Mouse (Mus musculus) hindbrain, embryonic 15.5 days (tissue): ENCODE results near the gene Acadvl. TPM values are rescaled to one million over a fixed set of nuclear protein-coding genes. Genes with fewer than 3 reads are reported as not detected.

Experiments
- ATAC-seq: fragments of 200-750 bp; cut with Nextera tagmentation; 2 replicates; pipeline ENCODE4 v1.8.0; 2017; ENCODE audit warnings: low read depth, moderate number of reproducible peaks, moderate TSS enrichment; ENCODE audit not compliant: low FRiP score
- H3K27ac ChIP-seq: fragments of 300-500 bp; sonication (generic); replicated peaks from 2 replicates; pipeline ENCODE4 v1.5.1; 2015; ENCODE audit warnings: mild to moderate bottlenecking, inconsistent platforms
- H3K27me3 ChIP-seq: fragments of 300-500 bp; sonication (generic); 2 replicates; pipeline ENCODE4 v1.6.1; 2015; ENCODE audit warnings: control low read depth, inconsistent platforms
- H3K36me3 ChIP-seq: fragments of 300-500 bp; sonication (generic); 2 replicates; pipeline ENCODE4 v1.6.1; 2015; ENCODE audit warnings: control low read depth, inconsistent platforms
- H3K4me1 ChIP-seq: fragments of 300-500 bp; sonication (generic); replicated peaks from 2 replicates; pipeline ENCODE4 v1.6.1; 2015; ENCODE audit warnings: control low read depth, inconsistent platforms
- H3K4me2 ChIP-seq: fragments of 300-500 bp; sonication (generic); 2 replicates; pipeline ENCODE4 v1.6.1; 2015; ENCODE audit warnings: moderate library complexity, mild to moderate bottlenecking, inconsistent platforms
- H3K4me3 ChIP-seq: fragments of 300-500 bp; sonication (generic); 2 replicates; pipeline ENCODE4 v1.5.1; 2015; ENCODE audit warnings: mild to moderate bottlenecking, inconsistent platforms
- H3K9ac ChIP-seq: fragments of 300-500 bp; sonication (generic); 2 replicates; pipeline ENCODE4 v1.6.1; 2015; ENCODE audit warnings: inconsistent platforms
- H3K9me3 ChIP-seq: fragments of 300-500 bp; sonication (generic); 2 replicates; pipeline ENCODE4 v1.6.1; 2016; ENCODE audit warnings: control low read depth, inconsistent platforms
- WGBS: fragments of 180-500 bp; shearing (Covaris S2); methylation state at CpG from one replicate; pipeline ENCODE4 v1.1.7; 2015; 5-methylcytosine and 5-hydroxymethylcytosine counted together
- microRNA counts: library from miRNA; unstranded; fragments of <30 nt; microRNA quantifications from one replicate; lab custom pipeline; 2016
- microRNA-seq: library from miRNA; unstranded; fragments of <30 nt; microRNA quantifications from one replicate; pipeline ENCODE4, GENCODE M21; 2016
- polyA plus RNA-seq: library from polyadenylated mRNA; unstranded; fragments of >200 nt; fragmentation: Nextera tagmentation; extraction: Ambion mirVana; gene quantifications from 2 replicates; pipeline ENCODE4 v1.2.1, GENCODE M21; 2015

Gene Acadvl
- polyA plus RNA-seq, 1 experiment from 2014 or later: 58.0 TPM

DNA sequence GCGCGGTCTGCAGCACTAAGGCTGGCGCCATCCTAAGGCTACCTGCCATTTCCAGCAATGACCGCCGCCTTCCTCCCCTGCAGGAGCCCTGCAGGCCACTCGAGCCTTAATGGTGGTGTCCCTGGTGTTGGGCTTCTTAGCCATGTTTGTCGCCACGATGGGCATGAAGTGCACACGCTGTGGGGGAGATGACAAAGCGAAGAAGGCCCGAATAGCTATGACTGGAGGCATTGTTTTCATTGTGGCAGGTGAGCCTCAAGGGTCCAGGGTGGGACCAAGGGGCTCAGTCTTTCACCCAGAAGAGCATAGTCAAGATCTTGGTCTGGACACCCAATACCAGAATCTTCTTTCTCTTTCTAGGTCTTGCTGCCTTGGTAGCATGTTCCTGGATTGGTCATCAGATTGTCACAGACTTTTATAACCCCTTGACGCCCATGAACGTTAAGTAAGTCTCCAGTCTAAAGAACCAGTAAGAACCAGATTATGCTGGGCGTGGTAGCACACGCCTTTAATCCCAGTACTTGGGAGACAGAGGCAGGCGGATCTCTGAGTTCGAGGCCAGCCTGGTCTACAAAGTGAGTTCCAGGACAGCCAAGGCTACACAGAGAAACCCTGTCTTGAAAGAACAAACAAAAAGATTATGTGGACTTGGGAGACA, 48.2 kb downstream of the Acadvl start:
- Histone ChIP-seq H3K9ac (no peak overlapping the region), H3K4me2 (peak overlapping the region; percentile 49), H3K4me1 (peaks cover 15% of the 10 kb centered on the region), H3K4me3 (peak overlapping the region; percentile 21), H3K27me3 (peaks cover 67% of the 10 kb centered on the region), H3K36me3 (peaks cover 32% of the 10 kb centered on the region), H3K27ac (no peak overlapping the region), H3K9me3 (no peaks in the 10 kb centered on the region)
- 41% methylated on average over 17 of the region's 17 CpGs for WGBS
- no peak for ATAC-seq

GRCm38 (mm10) chr11:69966006-69966859, 49.0 kb downstream of the Acadvl start:
- H3K4me2 ChIP-seq: peak overlapping the region; percentile 49
- H3K9me3 ChIP-seq: no peaks in the 10 kb centered on the region
- H3K36me3 ChIP-seq: peaks cover 26% of the 10 kb centered on the region
- H3K9ac ChIP-seq: no peak overlapping the region
- peaks cover 74% of the 10 kb centered on the region for H3K27me3 ChIP-seq
- 2% methylated on average over 58 of the region's 59 CpGs for WGBS
- no peak; the same call in 1 of the 2 replicates for ATAC-seq
- peaks cover 15% of the 10 kb centered on the region for H3K4me1 ChIP-seq
- H3K27ac ChIP-seq: no peak overlapping the region
- peak overlapping the region; percentile 21 for H3K4me3 ChIP-seq

DNA sequence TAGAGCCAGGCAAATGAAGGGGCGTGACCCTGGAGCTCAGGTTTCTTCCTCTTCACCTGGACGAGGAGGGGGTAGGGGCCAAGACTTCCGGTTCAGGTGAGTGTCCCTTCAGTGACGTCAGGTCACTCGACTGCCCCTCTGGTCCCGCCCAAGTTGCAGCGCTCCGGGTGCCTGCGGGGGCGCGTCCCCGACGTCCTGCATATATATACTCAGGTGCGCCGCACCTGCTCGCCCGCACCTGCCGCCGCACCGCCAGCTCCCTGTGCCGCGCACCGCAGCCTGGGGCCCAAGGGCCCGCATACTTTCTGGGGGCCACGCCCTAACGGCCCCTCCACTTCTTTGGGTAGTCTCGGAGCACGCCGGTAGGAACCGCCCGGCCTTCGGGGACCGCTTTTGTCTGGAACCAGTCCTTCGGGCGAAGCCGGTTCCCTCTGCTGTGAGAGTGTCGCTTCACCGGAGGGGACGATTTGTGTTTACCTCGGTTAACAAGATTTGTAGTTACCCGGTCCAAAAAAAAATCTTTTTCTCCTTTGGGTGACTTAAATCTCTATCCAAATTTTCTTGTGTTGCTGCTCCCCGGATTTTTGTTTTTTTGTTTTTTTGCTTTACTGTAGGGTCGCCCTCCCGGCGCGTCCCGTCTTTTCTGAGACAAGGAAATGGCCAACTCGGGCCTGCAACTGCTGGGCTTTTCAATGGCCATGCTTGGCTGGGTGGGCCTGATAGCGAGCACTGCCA, 49.8 kb downstream of the Acadvl start:
- H3K27ac ChIP-seq: no peak overlapping the region
- H3K9ac ChIP-seq: no peak overlapping the region
- H3K27me3 ChIP-seq: peaks cover 74% of the 10 kb centered on the region
- H3K36me3 ChIP-seq: peaks cover 23% of the 10 kb centered on the region
- peak overlapping the region; percentile 21; the same call in 1 of the 2 replicates for H3K4me3 ChIP-seq
- H3K4me2 ChIP-seq: peak overlapping the region; percentile 49
- H3K9me3 ChIP-seq: no peaks in the 10 kb centered on the region
- ATAC-seq: no peak
- 2% methylated on average over 47 of the region's 49 CpGs for WGBS
- H3K4me1 ChIP-seq: peaks cover 15% of the 10 kb centered on the region

DNA sequence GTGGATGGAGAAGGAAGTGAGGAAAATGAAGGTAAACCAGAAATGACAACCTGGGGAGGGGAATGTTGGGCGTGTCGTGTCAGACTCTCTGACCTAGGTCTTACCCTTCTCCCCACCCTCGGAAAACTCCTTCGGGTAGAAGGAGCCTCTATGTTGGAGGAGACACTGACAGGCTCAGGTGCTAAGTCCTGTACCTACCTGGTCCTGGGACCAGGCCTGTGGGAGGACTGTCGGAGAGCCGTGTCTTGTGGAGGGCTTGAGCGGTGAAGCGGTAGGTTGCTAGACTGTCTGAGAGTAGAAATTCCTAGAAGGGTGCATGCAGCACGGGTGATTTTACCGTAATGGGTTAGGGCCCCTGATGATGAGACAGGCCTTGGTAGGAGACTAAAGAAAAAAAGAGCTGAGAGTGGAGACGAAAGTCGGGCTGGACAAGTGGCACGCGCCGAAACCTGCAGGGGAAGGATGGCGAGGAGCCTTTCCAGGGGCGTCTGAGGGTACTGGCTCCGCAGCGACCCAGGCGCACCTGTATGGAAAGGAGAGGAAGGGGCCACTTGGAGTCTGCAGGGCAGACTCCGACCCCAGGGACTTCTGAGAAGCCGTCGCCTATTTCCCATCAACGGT, 50.5 kb downstream of the Acadvl start, which contains the start of gene Cldn7:
TSS of gene Cldn7 (plus strand) at position 130 of the 621 bp plus-strand sequence.
- Histone ChIP-seq H3K4me1 (peaks cover 15% of the 10 kb centered on the region), H3K4me2 (peak within 1 kb of the TSS; percentile 27), H3K27ac (no peak within 1 kb of the TSS), H3K27me3 (peaks cover 74% of the 10 kb centered on the region), H3K9me3 (no peaks in the 10 kb centered on the region), H3K9ac (no peak within 1 kb of the TSS), H3K4me3 (0 out of 2 replicates have a peak within 1 kb of the TSS, but pooled peaks have one; percentile 3), H3K36me3 (peaks cover 16% of the 10 kb centered on the region)
- ATAC-seq: no peak
- 13% methylated on average over 24 of the region's 24 CpGs for WGBS

DNA sequence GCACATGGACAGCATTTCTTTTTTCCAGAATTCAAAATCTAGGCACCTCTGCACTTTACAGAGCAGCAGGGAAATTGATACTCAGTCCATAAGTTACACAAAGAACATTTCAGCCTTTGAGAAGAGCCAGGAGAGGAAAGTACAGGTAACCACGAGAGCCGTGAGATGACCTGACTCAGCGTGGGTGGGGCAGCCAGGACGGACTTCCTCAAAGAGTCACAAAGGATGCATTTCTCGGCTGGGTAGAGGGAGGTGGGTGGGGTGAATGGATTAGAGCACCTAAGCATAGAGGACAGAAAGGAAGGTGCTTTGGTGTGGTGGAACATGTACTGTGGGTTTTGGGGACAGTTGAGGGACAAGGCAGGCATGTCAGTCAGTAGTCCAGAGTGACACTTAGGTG, 53.4 kb downstream of the Acadvl start:
- Histone ChIP-seq H3K4me2 (no peak overlapping the region), H3K4me1 (peaks cover 14% of the 10 kb centered on the region), H3K4me3 (no peak overlapping the region), H3K9me3 (no peaks in the 10 kb centered on the region), H3K36me3 (no peaks in the 10 kb centered on the region), H3K9ac (no peak overlapping the region), H3K27ac (no peak overlapping the region), H3K27me3 (peaks cover 55% of the 10 kb centered on the region)
- WGBS: 56% methylated on average over 5 of the region's 5 CpGs
- ATAC-seq: no peak

GRCm38 (mm10) chr11:69960616-69961015, 54.6 kb downstream of the Acadvl start:
- H3K9me3 ChIP-seq: no peaks in the 10 kb centered on the region
- H3K4me3 ChIP-seq: no peak overlapping the region
- H3K27me3 ChIP-seq: peaks cover 43% of the 10 kb centered on the region
- H3K36me3 ChIP-seq: no peaks in the 10 kb centered on the region
- no peak overlapping the region for H3K27ac ChIP-seq
- H3K9ac ChIP-seq: no peak overlapping the region
- peaks cover 3% of the 10 kb centered on the region; the same call in 1 of the 2 replicates for H3K4me1 ChIP-seq
- H3K4me2 ChIP-seq: no peak overlapping the region
- no peak for ATAC-seq
- WGBS: 28% methylated on average over 5 of the region's 5 CpGs

MicroRNAs encoded within 50 kb of the gene (microRNA counts, 519-probe panel; counts per million panel counts)
- microRNA mmu-miR-324-3p (lab: Ali Mortazavi, UCI): not detected
- 3,066 counts per million, percentile 60 among the panel's probes with 10 or more counts for microRNA mmu-miR-324-5p (lab: Ali Mortazavi, UCI)

Small RNA genes within 50 kb of the gene (microRNA-seq; reads per million reads assigned to microRNA genes)
- gene Gm44349 (not detected), gene Mir324 (3,205 reads per million, percentile 87 among the genes with 10 or more reads in this experiment)

Other genes starting within 250 kb of the Acadvl start
- gene Zbtb4, start 249.5 kb downstream of the Acadvl start, polyA plus RNA-seq: 5.2 and 5.3 TPM in 2 replicates
- gene Chrnb1, start 219.5 kb downstream of the Acadvl start, polyA plus RNA-seq: 1.2 and 2.2 TPM in 2 replicates
- gene Fgf11, start 213.6 kb downstream of the Acadvl start, polyA plus RNA-seq: 5.7 and 7.1 TPM in 2 replicates
- 1.1 and 2.0 TPM in 2 replicates for gene Tmem102, start 209.8 kb downstream of the Acadvl start, polyA plus RNA-seq
- not detected in 2 replicates for gene Gm39566, start 200.1 kb downstream of the Acadvl start, polyA plus RNA-seq
- not detected in 2 replicates for gene Spem2, start 196.9 kb downstream of the Acadvl start, polyA plus RNA-seq
- gene Spem1, start 193.2 kb downstream of the Acadvl start, polyA plus RNA-seq: 0.21 and 0.34 TPM in 2 replicates
- gene Nlgn2, start 177.6 kb downstream of the Acadvl start, polyA plus RNA-seq: 20.9 and 21.0 TPM in 2 replicates
- 375 and 391 TPM in 2 replicates for gene Tmem256, start 176.9 kb downstream of the Acadvl start, polyA plus RNA-seq
- 46.0 and 47.5 TPM in 2 replicates for gene Plscr3, start 169.0 kb downstream of the Acadvl start, polyA plus RNA-seq
- 0.10 and 0.12 TPM in 2 replicates for gene Tnk1, start 156.7 kb downstream of the Acadvl start, polyA plus RNA-seq
- not detected in 2 replicates for gene Tmem95, start 137.4 kb downstream of the Acadvl start, polyA plus RNA-seq
- 2.0 and 2.4 TPM in 2 replicates for gene Kctd11, start 134.0 kb downstream of the Acadvl start, polyA plus RNA-seq
- 0.52 and 0.58 TPM in 2 replicates for gene Acap1, start 119.9 kb downstream of the Acadvl start, polyA plus RNA-seq
- gene 2810408A11Rik, start 114.4 kb downstream of the Acadvl start, polyA plus RNA-seq: 8.8 TPM in 2 replicates
- gene Neurl4, start 114.3 kb downstream of the Acadvl start, polyA plus RNA-seq: 16.6 and 19.9 TPM in 2 replicates
- 68.4 and 69.9 TPM in 2 replicates for gene Gps2, start 101.5 kb downstream of the Acadvl start, polyA plus RNA-seq
- 1,083 and 1,119 TPM in 2 replicates for gene Eif5a, start 93.5 kb downstream of the Acadvl start, polyA plus RNA-seq
- gene Ybx2, start 79.6 kb downstream of the Acadvl start, polyA plus RNA-seq: 6.7 and 6.8 TPM in 2 replicates
- gene Slc2a4, start 67.2 kb downstream of the Acadvl start, polyA plus RNA-seq: 3.4 and 4.1 TPM in 2 replicates
- 0.34 and 1.0 TPM in 2 replicates for gene Cldn7, start 50.6 kb downstream of the Acadvl start, polyA plus RNA-seq
- 23.5 and 27.1 TPM in 2 replicates for gene Ctdnep1, start 34.3 kb downstream of the Acadvl start, polyA plus RNA-seq
- gene Elp5, start 32.9 kb downstream of the Acadvl start, polyA plus RNA-seq: 163 and 174 TPM in 2 replicates
- gene Gabarap, start 24.3 kb downstream of the Acadvl start, polyA plus RNA-seq: 561 and 571 TPM in 2 replicates
- gene Phf23, start 19.6 kb downstream of the Acadvl start, polyA plus RNA-seq: 56.1 and 62.2 TPM in 2 replicates
- gene Dvl2, start 14.8 kb downstream of the Acadvl start, polyA plus RNA-seq: 26.4 and 28.7 TPM in 2 replicates
- gene Dlg4, start 1.5 kb upstream of the Acadvl start, polyA plus RNA-seq: 23.8 and 24.1 TPM in 2 replicates
- gene Asgr1, start 38.7 kb upstream of the Acadvl start, polyA plus RNA-seq: 2.8 and 4.7 TPM in 2 replicates
- gene Asgr2, start 77.2 kb upstream of the Acadvl start, polyA plus RNA-seq: not detected in 2 replicates
- 1.4 and 1.6 TPM in 2 replicates for gene Mgl2, start 114.9 kb upstream of the Acadvl start, polyA plus RNA-seq
- 0.64 and 1.3 TPM in 2 replicates for gene Clec10a, start 140.8 kb upstream of the Acadvl start, polyA plus RNA-seq
- gene Slc16a11, start 197.3 kb upstream of the Acadvl start, polyA plus RNA-seq: 7.6 and 8.1 TPM in 2 replicates
- gene Slc16a13, start 205.7 kb upstream of the Acadvl start, polyA plus RNA-seq: 14.3 and 16.5 TPM in 2 replicates
- gene Bcl6b, start 214.4 kb upstream of the Acadvl start, polyA plus RNA-seq: 5.5 and 5.6 TPM in 2 replicates
- gene 0610010K14Rik, start 222.5 kb upstream of the Acadvl start, polyA plus RNA-seq: 168 and 175 TPM in 2 replicates
- 13.7 TPM in 2 replicates for gene Gm21988, start 224.4 kb upstream of the Acadvl start, polyA plus RNA-seq
- 394 and 408 TPM in 2 replicates for gene Rnasek, start 224.4 kb upstream of the Acadvl start, polyA plus RNA-seq
- 1.2 and 1.7 TPM in 2 replicates for gene Alox12, start 239.9 kb upstream of the Acadvl start, polyA plus RNA-seq